Mouse (Mus musculus) embryonic fibroblast, embryonic 13.5 days (primary cell): Measurements from ENCODE around the gene Cdx2.

ENCODE experiments used
- CTCF ChIP-seq: IDR thresholded peaks from 2 replicates; pipeline ENCODE4 v1.5.1; 2011; ENCODE audit warnings: mild to moderate bottlenecking, control low read depth, low read length, moderate library complexity, borderline replicate concordance; ENCODE audit not compliant: insufficient read depth
- POLR2A ChIP-seq: IDR thresholded peaks from 2 replicates; pipeline ENCODE4 v1.6.1; 2011; ENCODE audit warnings: low read depth, mild to moderate bottlenecking, control low read depth, low read length, moderate library complexity

DNA sequence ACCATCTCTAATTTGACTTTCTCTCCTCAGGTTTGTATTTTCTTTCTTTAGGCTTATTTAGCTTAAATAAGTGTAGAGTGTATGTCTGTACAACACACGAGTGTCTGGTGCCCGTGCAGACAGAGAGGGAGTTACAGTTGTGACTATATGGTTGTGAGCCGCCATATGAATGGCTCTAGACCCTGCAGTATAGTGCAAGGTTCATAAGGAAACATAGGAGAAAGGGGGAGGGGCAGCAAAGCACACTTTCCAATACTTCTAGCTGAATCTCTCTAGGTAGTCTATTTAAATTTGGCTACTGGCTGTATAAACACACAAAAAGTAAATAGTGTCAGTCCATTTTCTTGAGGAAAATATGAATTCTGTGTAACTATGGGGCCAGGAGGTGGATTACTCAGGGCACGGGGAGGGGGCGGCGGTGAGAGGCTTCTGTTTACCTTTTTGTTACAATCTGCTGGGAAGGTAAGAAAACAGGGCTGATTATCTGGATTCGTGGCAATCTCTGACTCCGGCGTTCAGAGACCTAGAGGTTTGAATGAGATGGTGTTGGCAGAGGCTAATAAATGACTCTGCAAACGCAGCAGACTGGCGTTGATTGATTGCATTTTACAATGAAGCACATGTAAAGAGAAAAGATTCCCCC is 45.0 kb downstream of the Cdx2 start:
- no peak for TF ChIP-seq CTCF
- no peak for TF ChIP-seq POLR2A
